Mouse (Mus musculus) C2C12 (cell line): ENCODE measurements at regions not wholly inside any gene's neighbourhood (a gene's known extent, or its start where the extent isn't known, plus 50 kb on each side); places are given as distances from the start of the nearest gene placed in this dataset.

ENCODE experiments used
- H3K27me3 ChIP-seq: one replicate; pipeline ENCODE4 v1.6.1; 2011; ENCODE audit not compliant: control insufficient read depth, insufficient read depth, insufficient read length
- H3K36me3 ChIP-seq: one replicate; pipeline ENCODE4 v1.6.1; 2011; ENCODE audit not compliant: control insufficient read depth, insufficient read depth
- H3K4me3 ChIP-seq: one replicate; pipeline ENCODE4 v1.5.1; 2011; ENCODE audit warnings: mild to moderate bottlenecking, control low read depth; ENCODE audit not compliant: poor library complexity, insufficient read depth, severe bottlenecking
- H3K79me2 ChIP-seq: one replicate; pipeline ENCODE4 v1.6.1; 2011; ENCODE audit not compliant: control insufficient read depth, insufficient read depth
- H3K79me3 ChIP-seq: one replicate; pipeline ENCODE4 v1.6.1; 2011; ENCODE audit warnings: low read depth, control low read depth
- H3ac ChIP-seq: one replicate; pipeline ENCODE3; 2011; ENCODE audit warnings: low read depth; ENCODE audit not compliant: control insufficient read depth, insufficient read length
- CEBPB ChIP-seq: IDR thresholded peaks from one replicate; pipeline ENCODE4 v1.6.1; 2011; ENCODE audit warnings: low read depth, mild to moderate bottlenecking, control low read depth, moderate library complexity
- CTCF ChIP-seq: IDR thresholded peaks from one replicate; pipeline ENCODE4 v1.5.1; 2011; ENCODE audit not compliant: control insufficient read depth, insufficient read depth, insufficient read length
- FOSL1 ChIP-seq: IDR thresholded peaks from one replicate; pipeline ENCODE4 v1.8.0; 2011; ENCODE audit warnings: mild to moderate bottlenecking, low read length; ENCODE audit not compliant: poor library complexity, insufficient read depth, severe bottlenecking
- MAX ChIP-seq: IDR thresholded peaks from one replicate; pipeline ENCODE4 v1.6.1; 2011; ENCODE audit warnings: mild to moderate bottlenecking, control low read depth
- MYOD1 ChIP-seq: IDR thresholded peaks from one replicate; pipeline ENCODE4 v1.6.1; 2011; ENCODE audit warnings: low read depth; ENCODE audit not compliant: control insufficient read depth, insufficient read length
- MYOG ChIP-seq: IDR thresholded peaks from one replicate; pipeline ENCODE4 v1.6.1; 2011; ENCODE audit not compliant: control insufficient read depth, insufficient read length; ENCODE audit errors: extremely low read depth
- USF1 ChIP-seq: IDR thresholded peaks from one replicate; pipeline ENCODE4 v1.6.1; 2011; ENCODE audit warnings: low read depth, mild to moderate bottlenecking, control low read depth, moderate library complexity

- Histone ChIP-seq H3ac (no peak overlapping the region), H3K36me3 (no peaks in the 10 kb centered on the region), H3K79me2 (no peaks in the 10 kb centered on the region), H3K27me3 (peaks cover 12% of the 10 kb centered on the region), H3K4me3 (no peak overlapping the region), H3K79me3 (no peaks in the 10 kb centered on the region)
- no peak for TF ChIP-seq MYOD1
- no peak for TF ChIP-seq MAX
- TF ChIP-seq USF1, result no peak
- no peak for TF ChIP-seq CTCF
- no peak for TF ChIP-seq FOSL1
- TF ChIP-seq CEBPB, result no peak
- TF ChIP-seq MYOG, result no peak
Measured at GRCm38 (mm10) chr9:61138741-61139368, 233.3 kb upstream of the Tle3 start.

GRCm38 (mm10) chr9:61143101-61143500, 229.1 kb upstream of the Tle3 start:
- Histone ChIP-seq H3K79me3 (no peaks in the 10 kb centered on the region), H3K36me3 (no peaks in the 10 kb centered on the region), H3K79me2 (no peaks in the 10 kb centered on the region), H3K27me3 (peaks cover 23% of the 10 kb centered on the region), H3ac (no peak overlapping the region), H3K4me3 (no peak overlapping the region)
- no peak for TF ChIP-seq CTCF
- TF ChIP-seq CEBPB, result no peak
- no peak for TF ChIP-seq MAX
- no peak for TF ChIP-seq MYOG
- TF ChIP-seq FOSL1, result no peak
- TF ChIP-seq USF1, result no peak
- TF ChIP-seq MYOD1, result no peak

- Histone ChIP-seq H3ac (no peak overlapping the region), H3K79me3 (no peaks in the 10 kb centered on the region), H3K36me3 (no peaks in the 10 kb centered on the region), H3K27me3 (peaks cover 23% of the 10 kb centered on the region), H3K4me3 (no peak overlapping the region), H3K79me2 (no peaks in the 10 kb centered on the region)
- no peak for TF ChIP-seq MAX
- TF ChIP-seq CEBPB, result no peak
- TF ChIP-seq CTCF, result no peak
- no peak for TF ChIP-seq MYOD1
- TF ChIP-seq FOSL1, result no peak
- no peak for TF ChIP-seq USF1
- no peak for TF ChIP-seq MYOG
Measured at GRCm38 (mm10) chr9:61144685-61145318, 227.4 kb upstream of the Tle3 start.

DNA sequence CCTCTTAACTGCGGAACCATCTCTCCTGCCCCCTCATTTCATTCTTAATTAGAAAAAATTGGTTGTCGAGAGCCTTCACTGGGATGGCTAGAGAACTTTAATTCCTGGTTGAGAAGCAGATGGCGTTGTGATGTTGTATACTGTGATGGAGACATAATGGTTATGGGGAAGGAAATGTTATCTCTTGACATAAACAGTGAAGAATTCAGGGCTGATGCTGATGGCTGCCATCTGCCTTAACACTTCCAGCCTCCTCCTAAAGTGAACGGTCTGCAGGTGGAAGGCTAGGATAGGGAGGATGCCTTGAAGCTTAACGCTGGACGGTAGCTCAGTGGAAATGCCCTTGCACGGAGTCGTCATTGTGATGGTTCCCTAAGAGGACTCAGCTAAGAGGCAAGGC, 226.4 kb upstream of the Tle3 start:
- TF ChIP-seq USF1 (no peak), CTCF (no peak), CEBPB (no peak), MAX (no peak), MYOG (no peak), MYOD1 (no peak), FOSL1 (no peak)
- no peaks in the 10 kb centered on the region for H3K79me2 ChIP-seq
- no peaks in the 10 kb centered on the region for H3K36me3 ChIP-seq
- no peak overlapping the region for H3K4me3 ChIP-seq
- no peak overlapping the region for H3ac ChIP-seq
- no peaks in the 10 kb centered on the region for H3K79me3 ChIP-seq
- H3K27me3 ChIP-seq, result peaks cover 23% of the 10 kb centered on the region

DNA sequence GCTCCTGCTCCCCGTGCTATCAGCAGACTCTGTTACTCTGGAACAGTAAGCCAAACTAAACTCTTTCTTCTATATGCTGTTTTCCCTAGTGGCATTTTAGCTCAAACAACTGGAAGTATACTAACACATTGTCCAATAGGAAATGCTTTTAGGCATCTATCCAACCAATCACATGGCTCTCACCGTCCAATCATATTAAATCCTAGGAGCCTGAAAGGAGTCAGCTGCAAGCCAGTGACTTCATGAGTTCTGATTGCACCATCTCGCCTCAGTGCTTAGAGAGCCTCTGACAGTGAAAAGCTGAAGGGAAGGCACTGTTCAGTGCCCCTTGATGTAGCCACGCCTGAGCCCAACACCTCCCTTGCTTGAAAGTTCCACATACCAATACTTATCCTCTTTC, 221.0 kb upstream of the Tle3 start:
- no peak for TF ChIP-seq FOSL1
- no peak for TF ChIP-seq MAX
- TF ChIP-seq MYOG, result no peak
- Histone ChIP-seq H3K79me2 (no peaks in the 10 kb centered on the region), H3K36me3 (no peaks in the 10 kb centered on the region), H3K27me3 (peaks cover 15% of the 10 kb centered on the region), H3K79me3 (no peaks in the 10 kb centered on the region), H3ac (no peak overlapping the region), H3K4me3 (no peak overlapping the region)
